Mouse (Mus musculus) midbrain, embryonic 10.5 days (tissue): ENCODE measurements at regions not wholly inside any gene's neighbourhood (a gene's known extent, or its start where the extent isn't known, plus 50 kb on each side); places are given as distances from the start of the nearest gene placed in this dataset.
A peak's percentile ranks its signal among the peaks of the same experiment; 100 is the strongest.

Experiments used
- DNase-seq: peaks from one replicate; pipeline ENCODE4 v3.0.0-alpha.2; 2017; ENCODE audit warnings: low spot score
- H3K27ac ChIP-seq: fragments of 300-500 bp; sonication (generic); replicated peaks from 2 replicates; pipeline ENCODE4 v1.5.1; 2016; ENCODE audit warnings: mild to moderate bottlenecking
- H3K27me3 ChIP-seq: fragments of 300-500 bp; sonication (generic); 2 replicates; pipeline ENCODE4 v1.6.1; 2016; ENCODE audit warnings: low read depth, mild to moderate bottlenecking; ENCODE audit not compliant: poor library complexity, severe bottlenecking
- H3K36me3 ChIP-seq: fragments of 300-500 bp; sonication (generic); 2 replicates; pipeline ENCODE4 v1.6.1; 2016; ENCODE audit warnings: mild to moderate bottlenecking, moderate library complexity
- H3K4me1 ChIP-seq: fragments of 300-500 bp; sonication (generic); 2 replicates; pipeline ENCODE4 v1.6.1; 2016
- H3K4me3 ChIP-seq: fragments of 300-500 bp; sonication (generic); 2 replicates; pipeline ENCODE4 v1.5.1; 2016; ENCODE audit warnings: mild to moderate bottlenecking, moderate library complexity
- H3K9me3 ChIP-seq: fragments of 300-500 bp; sonication (generic); replicated peaks from 2 replicates; pipeline ENCODE4 v1.6.1; 2016; ENCODE audit warnings: mild to moderate bottlenecking
- WGBS: fragments of 180-500 bp; shearing (Covaris S2); methylation state at CpG from one replicate; pipeline ENCODE4 v1.1.7; 2016; 5-methylcytosine and 5-hydroxymethylcytosine counted together

DNA sequence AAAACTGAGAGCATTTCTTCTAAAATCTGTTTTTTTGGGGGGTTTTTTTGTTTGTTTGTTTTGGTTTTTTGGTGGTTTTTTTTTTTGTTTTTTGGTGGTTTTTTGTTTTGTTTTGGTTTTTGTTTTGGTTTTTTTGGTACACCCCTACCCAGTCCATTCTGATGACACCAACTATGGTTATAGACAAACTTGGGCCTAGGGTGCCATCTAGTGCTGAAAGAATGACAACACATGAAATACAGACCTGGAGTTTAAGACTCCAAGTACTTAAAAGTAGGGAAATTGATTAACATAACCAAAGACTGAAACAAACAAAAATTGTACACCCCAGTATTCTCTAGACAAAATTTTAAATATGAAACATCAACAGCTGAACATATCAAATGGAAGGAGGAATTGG is 76.0 kb upstream of the Ano5 start:
- no peak overlapping the region for H3K27ac ChIP-seq
- H3K9me3 ChIP-seq = no peaks in the 10 kb centered on the region
- DNase-seq = peak; percentile 20
- no peak overlapping the region for H3K4me3 ChIP-seq
- H3K27me3 ChIP-seq = no peaks in the 10 kb centered on the region
- H3K4me1 ChIP-seq = no peaks in the 10 kb centered on the region
- no peaks in the 10 kb centered on the region for H3K36me3 ChIP-seq

DNA sequence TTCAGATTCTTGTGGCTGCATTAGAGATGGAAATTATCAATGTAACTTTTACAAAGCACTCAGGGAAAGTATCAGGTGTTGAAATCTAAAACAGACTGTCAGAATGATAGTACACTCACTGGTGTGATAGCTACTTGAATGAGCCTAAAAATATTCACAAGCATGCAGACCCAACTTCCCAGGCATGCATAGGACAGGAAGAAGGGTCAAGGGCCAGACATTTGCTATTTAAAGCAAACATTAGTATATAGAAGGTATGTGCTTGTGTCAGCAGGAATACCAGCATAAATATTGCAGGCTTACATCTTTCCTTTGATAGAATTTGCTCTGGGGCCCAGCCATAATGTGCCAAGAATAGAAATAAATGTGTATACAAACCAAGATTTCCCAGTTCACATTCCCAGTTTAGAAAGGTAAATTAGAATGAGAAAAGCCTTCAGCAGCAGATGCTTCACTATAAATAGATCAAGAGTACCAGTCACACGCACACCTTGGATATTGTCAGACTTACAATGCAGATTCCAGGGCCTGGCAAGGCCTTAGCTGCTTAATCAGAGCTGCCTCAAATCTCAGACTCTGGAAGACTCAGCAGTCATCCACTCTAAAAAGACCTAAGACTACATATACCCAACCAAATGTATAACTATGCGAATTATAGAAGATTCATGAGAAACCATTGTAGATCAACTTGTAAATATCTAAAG is 55.7 kb upstream of the Ano5 start:
- Histone ChIP-seq H3K9me3 (no peaks in the 10 kb centered on the region), H3K27ac (no peak overlapping the region), H3K27me3 (no peaks in the 10 kb centered on the region), H3K4me1 (no peaks in the 10 kb centered on the region), H3K4me3 (no peak overlapping the region), H3K36me3 (no peaks in the 10 kb centered on the region)
- DNase-seq = no peak
- WGBS = 93% methylated on average over 2 of the region's 2 CpGs

DNA sequence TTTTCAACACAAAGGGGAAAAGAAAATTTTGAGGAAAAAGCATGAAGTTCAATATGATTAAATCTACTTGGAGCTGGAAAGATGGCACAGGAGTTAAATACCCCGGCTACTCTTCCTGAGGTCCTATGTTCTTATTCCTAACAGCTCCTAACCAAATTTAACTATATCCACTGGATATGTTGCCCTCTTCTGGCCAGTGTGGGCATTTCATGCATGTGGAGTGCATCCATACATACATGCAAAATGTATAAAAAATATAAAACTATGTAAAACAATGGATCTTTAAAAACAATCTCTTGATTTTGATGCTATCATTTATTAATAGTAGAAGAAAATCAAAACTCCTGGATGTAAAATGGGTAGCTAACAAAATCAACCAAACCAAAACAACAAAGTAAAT is 52.1 kb upstream of the Ano5 start:
- WGBS = 87% methylated on average over 1 of the region's 1 CpGs
- no peak for DNase-seq

More for the DNA sequence above, 52.1 kb upstream of the Ano5 start:
- H3K4me3 ChIP-seq = no peak overlapping the region
- H3K4me1 ChIP-seq = no peaks in the 10 kb centered on the region
- no peaks in the 10 kb centered on the region for H3K36me3 ChIP-seq
- H3K9me3 ChIP-seq = no peaks in the 10 kb centered on the region
- no peaks in the 10 kb centered on the region for H3K27me3 ChIP-seq
- H3K27ac ChIP-seq = no peak overlapping the region
